Mouse (Mus musculus) intestine, embryonic 15.5 days (tissue): Measurements from ENCODE around the gene Gtf2e1. TPM values are rescaled to one million over a fixed set of nuclear protein-coding genes. Genes with fewer than 3 reads are reported as not detected.

ENCODE experiments used
- ATAC-seq: fragments of 200-750 bp; cut with Nextera tagmentation; 2 replicates; pipeline ENCODE4 v1.8.0; 2017; ENCODE audit warnings: moderate TSS enrichment, moderate library complexity
- H3K27ac ChIP-seq: fragments of 300-500 bp; sonication (generic); 2 replicates; pipeline ENCODE4 v1.5.1; 2015; ENCODE audit warnings: mild to moderate bottlenecking, inconsistent platforms
- H3K27me3 ChIP-seq: fragments of 300-500 bp; sonication (generic); replicated peaks from 2 replicates; pipeline ENCODE4 v1.6.1; 2015; ENCODE audit warnings: inconsistent platforms
- H3K36me3 ChIP-seq: fragments of 300-500 bp; sonication (generic); 2 replicates; pipeline ENCODE4 v1.6.1; 2015; ENCODE audit warnings: inconsistent platforms
- H3K4me1 ChIP-seq: fragments of 300-500 bp; sonication (generic); replicated peaks from 2 replicates; pipeline ENCODE4 v1.6.1; 2015; ENCODE audit warnings: inconsistent platforms
- H3K4me2 ChIP-seq: fragments of 300-500 bp; sonication (generic); replicated peaks from 2 replicates; pipeline ENCODE4 v1.6.1; 2015; ENCODE audit warnings: mild to moderate bottlenecking, inconsistent platforms
- H3K4me3 ChIP-seq: fragments of 300-500 bp; sonication (generic); replicated peaks from 2 replicates; pipeline ENCODE4 v1.5.1; 2015; ENCODE audit warnings: inconsistent platforms
- H3K9ac ChIP-seq: fragments of 300-500 bp; sonication (generic); 2 replicates; pipeline ENCODE4 v1.6.1; 2015; ENCODE audit warnings: inconsistent platforms
- H3K9me3 ChIP-seq: fragments of 300-500 bp; sonication (generic); 2 replicates; pipeline ENCODE4 v1.6.1; 2016; ENCODE audit warnings: inconsistent platforms
- WGBS: fragments of 180-500 bp; shearing (Covaris S2); methylation state at CpG from one replicate; pipeline ENCODE4 v1.1.7; 2015; 5-methylcytosine and 5-hydroxymethylcytosine counted together
- polyA plus RNA-seq: library from polyadenylated mRNA; unstranded; fragments of >200 nt; fragmentation: Nextera tagmentation; extraction: Ambion mirVana; gene quantifications from 2 replicates; pipeline ENCODE4 v1.2.1, GENCODE M21; 2015

The Gtf2e1 gene
- polyA plus RNA-seq, 1 experiment from 2014 or later = 20.4 TPM

DNA sequence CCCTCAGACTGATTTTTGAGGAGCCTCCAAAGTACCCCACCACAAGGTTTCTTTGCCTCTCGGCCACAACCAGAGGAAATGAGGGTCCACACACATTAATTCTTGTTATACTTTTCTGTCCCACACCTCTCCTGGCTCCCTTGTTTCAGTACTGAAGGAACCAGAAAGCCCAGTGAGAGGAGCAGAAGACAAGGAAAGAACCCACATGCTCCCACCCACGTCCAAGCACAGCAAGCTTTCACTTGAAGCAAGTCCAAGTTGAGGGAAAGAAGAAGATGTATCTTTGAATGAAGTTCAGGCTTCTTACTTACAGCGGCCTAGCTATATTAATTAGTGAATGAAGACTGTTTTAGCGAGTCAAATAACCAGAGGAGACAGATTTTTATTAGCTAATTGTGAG lies 76.7 kb downstream of the Gtf2e1 start:
- H3K4me1 ChIP-seq = no peaks in the 10 kb centered on the region
- no peak overlapping the region for H3K4me2 ChIP-seq
- no peak overlapping the region for H3K9ac ChIP-seq
- no peaks in the 10 kb centered on the region for H3K27me3 ChIP-seq
- no peaks in the 10 kb centered on the region for H3K36me3 ChIP-seq
- ATAC-seq = no peak
- no peak overlapping the region for H3K4me3 ChIP-seq
- H3K9me3 ChIP-seq = no peaks in the 10 kb centered on the region
- 76% methylated on average over 4 of the region's 4 CpGs for WGBS
- H3K27ac ChIP-seq = no peak overlapping the region

DNA sequence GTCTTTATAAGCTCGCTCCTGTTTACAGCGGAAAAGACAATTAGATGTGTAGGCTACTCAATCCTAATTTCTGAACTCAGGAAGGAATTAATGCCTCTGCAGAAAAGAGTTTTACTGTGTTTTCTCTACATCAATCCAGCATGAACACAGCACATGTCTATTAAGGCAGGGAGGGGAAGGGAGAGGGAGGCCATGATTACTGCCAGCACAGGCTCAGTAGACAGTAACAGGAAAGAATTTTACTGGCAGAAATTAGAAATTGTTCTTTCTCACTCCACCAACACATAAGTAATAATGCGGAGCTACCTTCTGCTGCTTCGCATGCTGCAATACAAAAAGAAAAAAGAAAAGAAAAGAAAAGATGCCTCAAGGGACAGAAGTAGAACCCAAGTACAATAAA lies 78.0 kb downstream of the Gtf2e1 start:
- no peak overlapping the region for H3K4me2 ChIP-seq
- H3K4me1 ChIP-seq = no peaks in the 10 kb centered on the region
- WGBS = 90% methylated on average over 4 of the region's 4 CpGs
- no peak overlapping the region for H3K9ac ChIP-seq
- H3K27me3 ChIP-seq = no peaks in the 10 kb centered on the region
- H3K36me3 ChIP-seq = no peaks in the 10 kb centered on the region
- H3K4me3 ChIP-seq = no peak overlapping the region
- ATAC-seq = no peak
- no peak overlapping the region for H3K27ac ChIP-seq
- H3K9me3 ChIP-seq = no peaks in the 10 kb centered on the region

Other genes starting within 250 kb of the Gtf2e1 start
- gene Stxbp5l, start 154.8 kb downstream of the Gtf2e1 start, polyA plus RNA-seq = 2.5 TPM in 2 replicates
- gene Rabl3, start 96 bp upstream of the Gtf2e1 start, polyA plus RNA-seq = 30.6 and 31.1 TPM in 2 replicates
- 1.0 and 1.4 TPM in 2 replicates for gene Hgd, start 40.4 kb upstream of the Gtf2e1 start, polyA plus RNA-seq
- gene Ndufb4, start 114.7 kb upstream of the Gtf2e1 start, polyA plus RNA-seq = 58.4 and 71.7 TPM in 2 replicates
- gene Fstl1, start 237.1 kb upstream of the Gtf2e1 start, polyA plus RNA-seq = 232 and 269 TPM in 2 replicates